Mouse (Mus musculus) forelimb bud, embryonic 11.5 days (tissue): ENCODE measurements at regions not wholly inside any gene's neighbourhood (a gene's known extent, or its start where the extent isn't known, plus 50 kb on each side); places are given as distances from the start of the nearest gene placed in this dataset.
A peak's percentile ranks its signal among the peaks of the same experiment; 100 is the strongest.

Experiments used
- DNase-seq: peaks from one replicate; pipeline ENCODE4 v3.0.0-alpha.2; 2012; ENCODE audit warnings: low read depth, low spot score

DNA sequence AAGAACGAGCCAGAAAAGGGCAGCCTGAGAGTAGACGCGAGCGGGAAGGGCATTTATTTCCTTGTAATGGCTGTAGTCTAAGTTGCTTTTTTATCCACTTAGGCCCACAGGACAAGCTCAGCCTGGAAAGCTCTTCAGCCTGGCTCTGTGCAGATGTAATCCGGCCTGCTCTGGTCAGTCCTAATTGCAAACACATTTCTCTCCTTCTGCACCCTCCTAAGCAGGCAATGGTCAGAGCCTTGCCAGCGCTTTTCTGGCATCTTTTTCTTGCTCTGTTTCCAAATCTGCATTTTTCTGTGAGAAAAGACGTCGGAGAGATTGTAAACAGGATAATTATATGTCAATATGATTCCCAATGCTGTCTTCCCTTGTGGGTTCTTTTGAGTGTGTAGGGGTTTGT, 224.3 kb upstream of the Tank start:
- DNase-seq: peak; percentile 63

DNA sequence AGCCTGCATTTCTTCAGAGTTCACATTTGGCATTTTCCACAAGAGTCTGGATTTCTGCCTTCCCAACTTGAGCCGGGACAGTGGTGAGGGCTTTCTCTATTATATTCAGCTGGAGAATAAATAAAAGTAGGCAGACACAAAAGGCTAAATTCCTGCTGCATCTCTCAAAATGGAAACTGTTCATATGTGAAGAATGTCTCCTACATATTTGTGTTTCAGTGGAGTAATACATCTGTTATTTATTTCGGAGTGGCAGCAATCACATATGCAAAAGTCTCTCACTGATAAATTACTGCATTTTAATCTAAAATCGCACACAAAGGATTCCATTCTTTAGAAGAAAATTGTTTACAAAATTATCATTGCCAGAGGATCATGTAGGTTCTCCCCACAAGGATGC, 230.9 kb upstream of the Tank start:
- no peak for DNase-seq

DNA sequence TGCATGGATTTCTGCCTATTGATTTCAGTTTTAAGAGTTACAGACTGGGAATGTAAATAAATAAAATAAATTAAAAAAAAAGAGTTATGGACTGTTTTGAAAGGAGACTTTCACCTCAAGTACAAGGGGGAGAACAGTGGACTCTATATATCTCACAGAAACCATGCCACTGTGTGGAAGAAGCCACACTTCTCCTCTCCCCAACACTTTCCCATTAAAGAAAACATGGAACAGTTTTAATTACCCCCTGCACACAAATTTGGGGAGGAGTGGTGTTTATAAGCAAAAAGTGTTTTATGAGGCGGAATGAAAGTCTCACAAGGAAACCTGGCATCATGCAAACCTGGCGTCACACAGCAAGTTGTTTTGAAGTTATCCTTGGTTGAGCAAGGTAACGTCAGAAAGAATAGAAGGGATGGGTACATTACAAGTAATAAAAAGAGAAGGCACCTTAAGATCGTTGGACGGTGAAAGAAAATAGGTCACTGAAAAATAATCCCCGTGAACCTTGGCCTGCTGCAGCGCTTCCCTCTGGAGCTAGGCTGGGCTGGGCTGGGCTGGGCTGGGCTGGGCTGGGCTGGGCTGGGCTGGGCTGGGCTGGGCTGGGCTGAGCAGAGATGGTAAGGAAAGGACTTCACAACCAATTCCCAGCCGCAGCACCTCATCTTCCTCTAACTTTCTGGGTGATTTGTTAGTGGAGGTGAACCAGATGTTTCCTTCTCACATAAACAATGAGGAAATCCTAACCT, 232.2 kb upstream of the Tank start:
- DNase-seq: no peak

DNA sequence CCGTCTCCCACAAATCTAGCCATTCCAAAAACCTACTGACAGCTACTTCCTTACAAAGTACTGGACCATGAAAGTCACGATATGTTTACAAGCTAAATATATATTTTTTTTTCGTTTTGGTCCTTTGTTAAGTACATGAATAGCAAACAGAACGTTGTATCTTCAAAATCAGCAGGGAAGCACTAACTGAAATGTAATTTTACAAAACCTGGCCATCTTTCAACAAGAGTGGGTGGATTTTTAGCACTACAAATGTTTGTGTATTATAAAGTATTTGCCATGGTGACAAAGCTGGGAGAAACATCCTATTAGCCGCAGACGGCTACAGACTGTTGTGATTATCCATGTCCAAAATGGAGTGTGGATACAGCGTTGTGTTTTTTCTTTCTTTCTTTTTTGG, 233.1 kb upstream of the Tank start:
- DNase-seq: no peak

DNA sequence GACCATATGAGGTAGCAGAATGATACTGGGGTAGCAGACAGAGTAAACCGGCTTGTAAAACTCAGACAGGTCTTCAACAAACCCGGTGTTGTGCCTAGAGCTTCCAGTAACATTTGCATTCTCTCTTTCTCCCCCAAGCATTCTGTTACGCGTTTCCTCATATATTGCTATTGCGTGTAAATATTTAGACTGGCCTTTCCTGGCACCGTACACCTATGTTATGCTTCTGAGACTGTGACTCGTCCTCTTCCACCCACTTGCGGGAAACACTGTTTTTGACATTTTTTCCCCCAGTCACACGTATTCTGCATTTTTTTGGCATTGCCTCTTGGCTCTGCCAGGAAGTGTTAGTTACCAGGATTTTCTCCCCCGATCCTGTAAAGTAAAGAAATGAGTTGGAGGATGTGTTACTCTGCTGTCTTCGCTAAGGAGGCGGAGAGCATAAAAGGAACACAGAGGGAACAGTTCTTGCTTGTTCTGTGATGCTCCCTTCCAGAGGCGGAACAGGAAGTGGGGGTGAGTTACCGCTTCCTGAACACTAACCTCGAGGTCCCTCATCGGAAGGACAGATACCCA, 233.7 kb upstream of the Tank start:
- no peak for DNase-seq

DNA sequence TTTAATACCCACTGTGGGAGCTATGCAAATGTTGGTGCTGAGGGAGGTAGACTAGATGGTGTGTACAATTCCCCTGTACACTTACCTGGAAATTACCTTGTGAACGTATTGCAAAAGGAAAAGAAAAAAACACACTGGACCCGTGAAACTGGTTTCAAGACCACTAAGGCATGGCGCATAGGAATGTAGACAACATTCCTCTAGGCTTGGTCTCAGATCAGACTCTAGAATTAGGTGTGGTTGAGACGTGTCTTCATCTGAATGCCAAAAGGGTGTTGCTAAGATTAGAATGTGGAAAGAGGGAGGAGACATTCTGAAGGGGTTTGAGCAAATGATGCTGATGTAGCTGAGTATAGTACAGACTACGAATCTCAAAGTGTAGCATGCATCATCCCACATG, 237.1 kb upstream of the Tank start:
- DNase-seq: no peak

DNA sequence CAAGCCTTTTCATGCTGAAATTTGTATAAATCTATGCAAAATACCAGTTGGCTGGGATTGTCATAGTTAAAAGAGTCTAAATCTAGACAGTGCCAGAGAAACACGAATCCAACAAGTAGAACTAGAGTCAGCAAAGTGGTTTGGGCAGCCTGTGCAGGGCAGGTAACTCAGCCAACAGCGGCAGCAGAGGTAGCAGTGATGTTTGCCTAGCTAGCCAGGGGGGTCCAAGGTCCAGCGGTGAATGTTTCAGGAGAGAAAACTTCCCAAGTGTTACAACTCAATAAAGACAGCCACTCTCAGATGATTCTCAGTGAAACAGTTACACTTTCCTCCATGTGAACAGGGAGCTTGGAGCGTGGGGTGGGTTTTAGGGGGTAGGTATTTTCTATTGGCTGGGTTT, 259.2 kb upstream of the Tank start:
- no peak for DNase-seq

DNA sequence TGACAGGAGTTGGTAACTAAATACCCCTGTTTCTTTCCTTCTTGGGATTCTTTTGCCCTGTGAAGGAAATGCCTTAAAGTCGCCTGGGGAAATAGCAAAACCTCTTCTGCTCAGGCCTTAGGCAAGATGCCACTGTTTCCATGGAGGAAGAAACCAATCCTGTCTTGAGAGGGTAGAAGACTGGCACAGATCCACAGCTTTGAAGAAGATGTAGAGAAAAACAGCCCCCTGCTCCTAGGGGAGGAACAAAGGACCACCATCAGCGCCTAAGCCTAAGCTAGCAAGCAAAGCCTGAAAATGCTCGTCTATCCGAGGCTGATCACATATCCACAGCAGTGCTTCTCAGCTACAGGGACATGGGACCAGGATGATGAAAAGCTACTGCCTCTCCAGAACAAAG, 268.0 kb upstream of the Tank start:
- no peak for DNase-seq

DNA sequence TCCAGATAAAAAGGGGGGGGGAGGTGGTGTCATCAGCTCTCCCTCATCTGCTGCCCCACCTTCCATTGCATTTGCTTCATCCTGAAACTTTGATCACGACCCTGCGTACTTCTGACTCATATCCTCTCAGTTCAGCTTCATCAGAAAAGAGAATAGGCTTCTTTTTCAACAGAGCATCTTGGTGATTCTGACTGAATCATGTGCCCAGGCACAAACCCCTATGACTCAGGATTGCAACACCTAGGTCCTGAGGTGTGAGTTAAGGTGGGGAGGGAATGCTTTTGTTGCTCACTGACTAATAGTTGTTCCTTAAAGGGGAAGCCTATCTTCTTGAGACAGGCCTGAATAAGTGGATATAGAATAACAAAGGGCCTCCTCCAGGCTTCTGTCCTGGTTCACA, 269.2 kb upstream of the Tank start:
- DNase-seq: no peak

DNA sequence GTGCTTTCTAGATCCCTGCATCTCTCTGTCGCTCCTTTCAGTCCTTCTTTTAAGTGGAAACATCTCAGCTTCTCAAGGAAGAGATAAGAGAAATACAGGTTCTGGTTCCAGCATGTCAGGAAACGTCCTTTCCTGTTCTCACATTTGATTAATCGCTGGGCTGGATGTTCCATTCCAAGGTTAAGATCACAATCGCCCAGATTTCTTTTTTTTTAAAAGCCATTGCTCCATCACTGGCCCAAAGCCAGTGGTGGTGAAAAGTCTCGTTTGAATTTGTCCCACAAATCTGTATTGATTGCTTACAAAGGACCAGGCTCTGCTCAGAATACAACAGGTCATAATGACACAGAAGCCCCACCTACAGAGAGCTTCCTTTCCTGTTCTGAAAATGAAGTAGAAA, 281.2 kb upstream of the Tank start:
- no peak for DNase-seq

DNA sequence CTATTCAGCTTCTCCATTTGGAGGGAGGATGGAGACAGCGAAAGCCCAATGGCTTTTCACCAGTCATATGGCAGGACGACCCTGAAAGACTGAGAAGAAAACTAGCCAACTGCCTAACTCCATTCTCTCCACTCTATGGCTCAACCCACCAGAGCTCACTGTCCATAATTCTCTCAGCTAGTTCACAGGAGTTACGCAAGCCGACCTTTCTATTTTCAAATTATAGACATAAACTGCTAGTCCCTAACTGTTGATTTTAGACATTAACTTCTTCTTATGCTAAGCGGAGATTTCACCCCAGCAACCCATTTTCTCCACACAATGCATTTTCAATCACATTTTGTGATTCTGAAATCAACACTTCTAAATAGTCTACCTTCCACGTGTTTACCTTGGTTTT, 281.8 kb upstream of the Tank start:
- DNase-seq: no peak

DNA sequence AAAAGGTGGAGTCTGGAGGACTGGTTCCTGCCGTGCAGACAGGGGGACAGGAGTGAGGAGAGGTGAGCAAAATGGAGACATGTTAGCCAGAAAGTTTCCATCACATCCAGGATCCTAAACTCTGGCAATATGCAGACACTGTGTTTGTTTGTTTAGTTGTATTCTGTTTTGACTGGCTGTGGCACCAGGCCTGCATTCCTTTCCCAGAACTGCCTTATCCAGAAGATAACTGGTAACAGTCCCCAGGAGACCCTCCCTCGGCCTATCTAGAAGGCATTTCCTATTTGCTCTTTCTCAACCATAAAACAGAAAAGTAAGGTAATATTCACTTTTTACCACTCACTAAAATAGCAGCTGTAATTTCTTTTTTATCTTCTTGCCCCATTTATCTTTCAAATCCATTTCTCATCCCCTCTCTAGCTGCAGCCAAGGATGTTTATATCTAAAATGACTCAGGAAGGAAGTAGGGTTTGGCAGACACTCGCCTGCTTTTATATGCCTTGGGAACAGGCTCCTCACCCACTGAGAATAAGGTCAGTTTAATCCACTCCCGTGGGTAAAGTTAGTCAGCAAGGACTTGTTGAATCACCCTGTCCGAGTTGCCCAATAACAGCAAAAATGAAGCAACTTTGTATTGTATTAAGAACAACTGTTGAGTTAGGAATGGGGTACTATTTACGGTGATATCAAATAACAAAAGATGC, 283.0 kb upstream of the Tank start:
- no peak for DNase-seq

DNA sequence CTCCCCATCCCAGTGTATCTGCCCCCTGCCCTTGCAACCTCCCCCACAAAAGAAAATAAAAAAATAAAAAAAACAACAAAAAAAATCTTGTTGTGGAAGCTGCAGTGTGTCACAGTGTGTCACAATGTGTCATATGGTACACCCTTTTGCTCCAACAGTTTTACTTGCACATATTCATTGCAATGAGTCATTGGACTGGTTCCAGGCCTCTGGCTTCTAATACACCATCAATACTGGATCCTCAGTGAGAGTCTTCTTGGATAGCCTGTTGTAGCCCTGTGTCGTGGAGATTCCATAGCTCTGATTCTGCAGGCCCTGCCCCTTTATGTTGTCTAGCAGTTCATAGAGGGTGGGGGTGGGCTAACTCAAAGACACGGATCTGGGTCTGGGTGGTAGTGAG, 290.1 kb upstream of the Tank start:
- DNase-seq: no peak

DNA sequence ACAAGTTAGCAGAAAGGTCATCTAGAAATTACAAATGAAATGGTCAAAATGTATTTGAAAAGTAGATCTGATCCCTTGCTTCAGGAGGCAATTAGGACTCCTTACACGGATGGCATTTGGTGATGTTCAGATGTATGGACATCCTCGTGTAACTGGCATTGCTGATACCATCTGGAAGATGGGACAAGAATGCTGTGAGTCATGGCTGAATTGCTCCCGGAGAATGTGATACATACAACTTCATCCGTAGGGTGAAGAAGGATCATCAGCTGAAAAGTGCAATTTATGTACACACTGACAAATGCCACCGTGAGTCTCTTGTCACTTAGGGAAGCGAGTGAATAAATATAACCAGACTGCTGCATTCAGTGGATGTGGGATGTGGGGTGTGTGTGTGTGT, 293.7 kb upstream of the Tank start:
- DNase-seq: no peak

DNA sequence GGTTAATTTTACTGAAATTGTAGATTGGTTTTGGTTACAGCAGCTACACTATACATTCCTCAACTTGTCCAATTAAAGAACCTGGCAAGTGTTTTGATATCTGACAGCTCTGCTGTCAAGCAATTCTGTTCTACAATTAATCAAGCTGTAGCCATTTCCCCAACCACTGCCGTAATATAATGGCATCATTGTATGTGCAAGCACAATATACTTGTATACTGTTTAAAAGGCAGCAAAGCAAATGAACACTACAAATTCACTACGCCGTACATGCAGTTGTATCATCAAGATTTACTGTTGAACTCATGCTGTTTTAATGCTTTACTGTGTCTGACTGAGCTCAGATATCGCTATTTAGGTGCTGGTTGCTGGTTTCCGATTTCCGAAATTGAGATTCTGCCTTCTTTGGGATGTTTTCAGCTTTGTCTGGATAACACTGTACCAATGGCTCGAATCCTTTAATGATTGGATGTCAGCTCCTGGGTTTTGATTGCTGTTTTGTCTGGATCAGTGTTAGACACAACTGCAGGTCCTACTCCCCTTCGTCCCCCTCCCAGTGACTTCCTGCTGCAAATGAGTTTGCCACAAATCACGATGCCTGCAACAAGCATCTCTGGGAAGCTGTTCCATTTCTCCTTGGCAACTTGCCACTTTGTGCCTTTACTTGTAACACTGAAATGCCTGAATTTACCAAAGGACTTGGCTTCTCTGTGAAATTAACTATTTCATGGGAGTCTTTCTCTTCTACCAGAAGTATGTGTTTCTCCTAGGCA, 294.4 kb upstream of the Tank start:
- peak; percentile 26 for DNase-seq

DNA sequence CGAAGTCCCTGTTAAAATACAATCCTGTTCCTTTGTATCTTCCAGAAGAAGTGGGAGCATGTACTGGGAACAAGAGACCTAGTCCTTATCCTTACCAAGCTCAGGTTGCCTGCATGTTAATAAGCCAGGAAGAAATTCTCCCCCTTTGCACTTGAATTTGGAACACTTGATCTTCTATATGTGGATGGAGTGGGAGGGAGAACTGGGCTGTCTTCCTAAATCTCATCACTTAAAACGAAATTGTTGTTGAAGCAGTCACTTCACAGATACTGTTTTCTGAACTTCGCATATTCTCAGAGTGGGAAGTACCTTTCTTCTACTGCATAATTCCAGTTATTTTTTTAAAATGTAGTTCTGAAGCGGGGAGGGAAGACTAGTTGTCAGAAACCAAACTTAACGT, 305.7 kb upstream of the Tank start:
- DNase-seq: no peak

DNA sequence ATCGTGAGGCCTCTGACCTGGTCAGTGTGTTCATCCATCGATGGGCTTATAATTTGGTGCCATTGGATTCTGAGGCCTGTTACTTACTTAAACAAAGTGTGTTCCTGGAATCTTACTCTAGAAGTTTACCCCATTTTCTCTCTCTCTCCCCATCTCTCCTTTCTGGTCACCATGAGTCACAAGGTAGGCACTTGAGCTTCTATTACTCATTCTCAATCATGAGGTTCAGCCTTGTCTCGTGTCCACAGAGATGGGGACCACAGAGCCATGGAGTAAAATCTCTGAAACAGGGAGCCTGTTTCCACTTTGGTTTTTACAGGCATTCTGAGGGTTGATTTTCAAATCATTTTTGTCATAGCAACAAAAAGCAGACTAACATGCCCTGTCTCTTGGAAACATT, 304.7 kb upstream of the Rbms1 start:
- DNase-seq: no peak

DNA sequence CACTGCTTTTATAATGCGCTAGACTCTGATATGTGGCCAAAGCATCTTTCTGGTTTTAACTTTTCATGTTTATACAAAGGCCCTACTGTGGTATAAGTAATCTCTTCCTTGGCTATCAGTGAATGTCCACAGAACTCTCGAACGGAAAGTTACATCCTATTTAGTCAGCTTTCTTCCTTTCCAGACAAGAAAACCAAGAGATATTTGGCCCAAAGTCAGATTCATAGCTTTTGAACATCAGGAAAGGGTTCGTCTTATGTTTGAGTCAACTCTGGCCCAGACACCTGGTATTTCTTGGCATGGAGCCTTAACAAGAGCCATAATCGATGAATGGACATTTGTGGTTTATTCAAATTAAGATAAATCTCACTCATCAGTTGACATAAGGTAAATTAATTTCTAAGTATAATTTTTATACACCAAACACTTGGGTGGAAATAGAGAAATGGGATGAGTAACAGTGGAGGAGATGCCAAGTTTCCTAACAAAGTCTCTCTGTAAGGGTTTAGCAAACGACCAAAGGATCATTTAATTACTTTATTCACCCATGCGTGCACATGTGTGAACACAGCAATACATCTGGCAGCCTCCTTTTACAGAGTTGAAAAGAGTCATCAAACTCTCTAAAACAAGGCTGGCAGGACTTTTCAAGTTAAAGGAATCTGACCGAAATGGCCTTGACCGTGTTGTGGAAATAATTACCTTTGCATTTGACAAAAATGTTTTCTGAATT, 287.2 kb upstream of the Rbms1 start:
- DNase-seq: no peak

DNA sequence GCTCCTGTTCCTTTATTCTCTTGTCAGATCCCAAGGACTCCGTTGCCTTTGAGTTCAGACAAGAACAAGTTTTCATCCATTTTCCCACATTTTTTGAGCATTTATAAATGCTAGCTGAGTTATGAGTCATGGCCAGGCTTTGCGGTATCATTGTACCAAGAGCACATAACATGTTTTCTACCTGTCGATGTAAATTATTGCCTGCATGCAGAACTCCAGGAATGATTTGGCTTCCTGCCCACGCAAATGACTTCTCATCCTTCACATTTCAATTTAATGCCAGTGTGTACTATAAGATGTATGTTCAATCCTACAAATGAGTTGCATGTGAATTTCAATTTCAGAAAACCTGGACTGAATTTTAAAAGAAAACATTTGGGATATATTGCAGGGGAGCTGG, 285.0 kb upstream of the Rbms1 start:
- DNase-seq: peak; percentile 52

DNA sequence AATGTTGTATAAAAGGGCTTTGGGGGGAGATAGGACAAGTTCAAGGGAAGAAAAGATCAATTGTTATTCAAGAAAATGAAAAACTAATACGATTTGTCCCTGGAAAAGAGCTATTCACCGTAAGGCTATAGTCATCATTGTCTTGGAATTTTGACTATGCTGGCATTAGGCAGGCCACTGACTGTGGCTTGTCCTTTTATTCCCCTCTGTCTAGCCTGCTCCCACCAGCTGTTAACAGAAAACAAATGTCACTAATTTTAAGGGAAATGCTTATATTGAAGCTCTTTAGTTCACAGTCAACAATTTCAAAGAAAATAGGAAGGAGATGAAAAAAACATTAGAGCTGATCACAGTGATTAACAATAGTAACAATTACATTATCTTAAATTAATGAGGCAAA, 284.3 kb upstream of the Rbms1 start:
- peak; percentile 33 for DNase-seq

DNA sequence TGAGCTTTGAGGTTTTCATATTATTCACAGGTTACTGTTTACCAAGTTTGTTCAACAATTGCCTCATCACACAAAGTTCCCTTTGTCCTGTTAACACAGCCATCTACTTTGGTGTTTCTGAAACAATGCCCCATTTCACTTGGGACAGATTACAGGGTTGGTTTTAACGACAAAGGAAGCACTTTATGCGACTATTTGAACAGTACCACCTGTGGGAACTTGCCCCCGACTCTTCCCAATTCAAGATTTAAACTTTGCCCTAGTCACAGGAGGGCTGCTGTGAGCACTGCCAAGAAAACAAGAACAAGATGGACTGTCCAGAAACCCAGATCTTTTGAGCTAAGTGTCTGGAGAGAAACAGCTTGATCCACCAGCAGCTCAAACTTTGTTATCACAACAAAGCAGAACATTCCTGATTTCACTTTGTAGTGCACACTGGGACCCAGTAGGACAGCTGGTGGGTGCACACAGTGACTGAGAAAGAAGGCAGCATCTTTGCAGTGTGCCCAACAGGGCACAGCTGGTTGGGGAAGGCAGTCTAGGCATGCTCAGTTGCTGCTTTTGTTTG, 283.8 kb upstream of the Rbms1 start:
- DNase-seq: peak; percentile 53
